Mouse (Mus musculus) monocyte, adult 2 months (primary cell): ENCODE measurements around the gene Olfr1183.
"Not testable (repeated sequence)": the region's sequence is repeated elsewhere in the genome, so short reads cannot be mapped to it uniquely, and the experiment has no call there.

Experiments used
- DNase-seq, 2 experiments: peaks; one replicate each; pipeline ENCODE4 v3.0.0; 2022; ENCODE audit warnings: low spot score in 2 of 2, low read depth in 1 of 2

Olfr1183 gene

DNA sequence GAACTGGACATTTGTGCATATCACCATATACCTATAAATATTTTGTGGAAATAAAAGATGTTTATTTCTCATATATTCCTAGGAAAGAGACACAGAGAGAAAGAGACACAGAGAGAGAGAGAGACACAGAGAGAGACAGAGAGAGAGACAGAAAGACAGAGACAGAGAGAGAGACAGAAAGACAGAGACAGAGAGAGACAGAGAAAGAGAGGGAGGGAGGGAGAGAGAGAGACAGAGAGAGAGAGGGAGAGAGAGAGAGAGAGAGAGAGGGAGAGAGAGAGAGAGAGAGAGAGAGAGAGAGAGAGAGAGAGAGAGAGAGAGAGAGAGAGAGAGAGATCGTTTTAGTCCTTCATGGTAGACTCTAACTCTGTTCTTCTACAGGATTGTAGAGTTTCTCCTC, at the start of gene Olfr1183:
Gene Olfr1183, plus strand, starts transcription at position 301 of the 400 bp plus-strand sequence.
- not testable (repeated sequence) for DNase-seq

DNA sequence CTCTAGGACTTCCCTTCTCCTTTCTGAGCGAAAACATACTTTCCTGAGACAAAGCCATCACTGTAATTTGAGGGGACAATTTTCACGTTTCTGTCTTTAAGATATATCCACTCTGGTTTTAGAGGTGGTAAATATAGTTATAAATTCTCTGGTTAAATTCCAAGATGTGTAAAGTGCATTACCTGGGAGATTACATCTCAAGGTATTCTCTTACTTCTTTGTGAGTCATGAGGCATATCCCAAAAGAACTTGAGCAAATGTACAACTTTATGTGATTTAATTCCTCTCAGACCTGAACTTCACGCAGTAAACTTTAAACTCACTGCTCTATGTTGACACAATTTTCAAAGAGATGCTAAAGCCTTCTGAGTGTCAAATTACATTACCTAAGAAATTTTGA, 48.3 kb upstream of the Olfr1183 start, which contains the start of gene Olfr1179:
Gene Olfr1179, minus strand, starts transcription at position 101 of the 400 bp plus-strand sequence.
- DNase-seq: no peak

DNA sequence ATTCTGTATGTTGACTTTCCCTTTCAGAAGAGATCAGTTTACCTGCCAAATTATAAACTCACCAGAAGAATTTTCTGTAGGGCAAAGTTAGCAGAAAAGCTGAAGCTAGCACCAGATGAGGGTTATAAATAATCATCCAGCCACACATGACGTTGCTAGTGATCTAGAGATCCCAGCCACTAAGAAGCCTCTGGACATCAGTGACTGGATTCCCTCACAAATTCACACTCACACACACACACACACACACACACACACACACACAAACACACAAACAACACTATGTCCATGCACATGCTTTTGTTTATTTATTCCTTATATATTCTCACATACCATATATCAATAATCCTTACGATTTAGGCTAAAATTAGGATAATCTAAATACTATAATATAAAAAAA, 35.6 kb upstream of the Olfr1183 start, which contains the start of gene Olfr1180:
Gene Olfr1180, minus strand, starts transcription at position 101 of the 400 bp plus-strand sequence.
- no peak for DNase-seq

DNA sequence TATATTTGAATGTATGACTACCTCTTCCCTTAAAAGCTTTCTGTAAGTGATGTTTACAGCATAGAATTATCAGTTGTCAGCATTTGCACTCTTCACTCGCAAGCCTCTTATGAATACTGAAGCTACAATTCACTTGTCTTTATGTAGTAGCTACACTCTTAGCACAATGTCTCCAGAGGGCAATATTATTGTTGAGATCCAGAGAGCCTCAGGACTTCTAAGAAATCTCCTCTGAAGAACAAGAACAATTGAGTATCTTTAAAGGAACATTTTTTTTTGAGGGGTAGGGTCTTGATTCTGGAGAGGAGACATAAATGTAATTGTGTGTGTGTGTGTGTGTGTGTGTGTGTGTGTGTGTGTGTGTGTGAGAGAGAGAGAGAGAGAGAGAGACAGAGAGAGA, 28.6 kb upstream of the Olfr1183 start, which contains the start of gene Olfr1181:
Gene Olfr1181, minus strand, starts transcription at position 101 of the 400 bp plus-strand sequence.
- DNase-seq: no peak

DNA sequence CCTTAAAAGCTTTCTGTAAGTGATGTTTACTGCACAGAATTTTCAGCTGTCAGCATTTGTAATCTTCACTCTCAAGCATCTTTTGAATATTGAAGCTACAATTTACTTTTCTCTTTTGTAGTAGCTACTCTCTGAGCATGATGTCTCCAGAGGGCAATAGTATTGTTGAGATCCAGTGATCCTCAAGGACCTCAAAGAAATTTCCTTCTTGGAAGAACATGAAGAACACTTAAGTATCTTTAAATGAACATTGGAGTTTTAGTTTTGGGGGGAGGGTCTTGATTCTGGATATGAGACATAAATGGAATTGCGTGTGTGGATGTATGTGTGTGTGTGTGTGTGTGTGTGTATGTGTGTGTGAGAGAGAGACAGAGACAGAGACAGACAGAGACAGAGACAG, 5.6 kb upstream of the Olfr1183 start, which contains the start of gene Gm13757:
Gene Gm13757, minus strand, starts transcription at position 101 of the 400 bp plus-strand sequence.
- no peak for DNase-seq

DNA sequence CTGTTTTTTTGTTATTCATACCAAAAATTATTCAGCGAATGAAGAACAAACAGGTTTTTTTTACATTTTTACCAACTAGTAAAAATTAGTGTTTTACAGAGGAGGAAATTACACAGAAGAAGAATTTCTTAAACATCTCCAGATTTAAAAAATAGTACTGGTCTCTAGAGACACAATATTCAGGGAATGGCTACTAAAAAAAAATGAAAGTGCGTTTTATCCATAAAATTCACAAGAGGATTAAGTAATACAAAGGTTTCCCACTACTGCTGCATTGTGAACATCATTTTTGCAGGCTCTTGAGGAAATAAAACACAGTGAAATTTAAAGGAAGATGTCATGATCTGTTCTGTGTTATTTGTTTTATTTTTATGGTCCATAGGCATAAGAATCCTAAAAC, 28.6 kb downstream of the Olfr1183 start, which contains the start of gene Olfr1184:
Gene Olfr1184, plus strand, starts transcription at position 301 of the 400 bp plus-strand sequence.
- DNase-seq: no peak

DNA sequence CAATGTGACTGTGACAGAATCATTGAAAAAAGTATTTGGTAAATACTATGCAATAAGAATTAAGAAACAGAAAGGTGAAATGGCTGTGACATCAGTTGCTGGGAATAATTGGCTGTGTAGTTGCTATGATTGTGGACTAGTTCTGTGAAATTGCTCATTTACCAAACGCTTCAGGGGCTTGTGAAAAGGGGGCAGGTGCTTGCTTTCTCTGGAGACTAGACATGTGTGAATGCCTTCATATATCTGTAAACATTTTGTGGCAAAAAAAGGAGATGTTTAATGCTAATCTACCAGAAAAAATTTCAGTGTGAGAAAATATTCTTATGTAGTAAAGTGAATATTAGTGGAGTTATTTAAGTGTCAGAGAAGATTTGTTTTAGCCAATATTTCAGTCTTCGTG, 38.4 kb downstream of the Olfr1183 start, which contains the start of gene Olfr1185-ps1:
Gene Olfr1185-ps1, plus strand, starts transcription at position 301 of the 400 bp plus-strand sequence.
- DNase-seq: no peak

DNA sequence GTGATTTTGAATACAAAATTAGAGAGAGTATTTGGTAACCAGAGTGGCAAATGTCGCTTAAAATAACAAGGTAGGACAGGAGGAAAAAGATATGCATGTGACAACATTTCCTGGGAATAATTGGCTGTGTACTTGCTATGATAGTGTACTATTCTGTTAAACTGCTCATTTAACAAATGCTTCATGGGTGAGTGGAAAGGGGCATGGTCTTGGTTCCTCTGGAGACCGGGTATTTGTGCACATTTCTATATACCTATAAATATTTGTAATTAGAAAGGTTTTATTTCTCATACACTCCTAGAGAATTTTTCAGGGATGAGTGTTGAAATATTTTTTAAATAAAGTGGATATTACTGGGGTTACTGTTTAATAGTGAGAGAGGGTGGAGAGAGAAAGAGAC, 63.6 kb downstream of the Olfr1183 start, which contains the start of gene Olfr1186:
Gene Olfr1186, plus strand, starts transcription at position 301 of the 400 bp plus-strand sequence.
- no peak for DNase-seq
